Mouse (Mus musculus) activated CD4-positive, CD25-positive, alpha-beta regulatory T cell, adult 9 weeks (primary cell): ENCODE measurements around the gene Lasp1. TPM values are rescaled to one million over a fixed set of nuclear protein-coding genes. Genes with fewer than 3 reads are reported as not detected.

Source experiments
- polyA plus RNA-seq: library from polyadenylated mRNA; unstranded; fragments of 100-300 nt; shearing (Covaris generic); gene quantifications from one replicate; pipeline ENCODE4 v1.2.1, GENCODE M21; 2017

Lasp1 gene
- 256 TPM for polyA plus RNA-seq

DNA sequence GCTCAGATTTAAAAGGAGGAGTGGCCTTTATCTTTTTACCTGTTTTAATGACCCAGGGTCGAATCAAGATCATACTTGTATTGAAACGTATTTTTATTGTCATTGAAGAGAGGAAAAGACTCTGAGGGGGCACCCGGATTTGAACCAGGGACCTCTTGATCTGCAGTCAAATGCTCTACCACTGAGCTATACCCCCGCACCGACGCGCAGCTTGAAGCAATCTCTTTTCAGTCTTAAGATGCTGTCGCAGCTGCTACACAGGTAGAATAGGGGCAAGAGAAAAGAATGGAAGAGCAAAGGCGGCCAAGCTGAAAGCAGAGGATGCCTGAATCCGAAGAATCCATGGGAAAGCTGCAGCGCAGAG is at the start of gene Lasp1:
Gene Lasp1 (plus strand): TSS at position 219 of the 364 bp plus-strand sequence.

GRCm38 (mm10) chr11:97766154-97766881 is 32.5 kb upstream of the Lasp1 start, which contains the start of gene Cwc25:
Gene Cwc25 (minus strand): TSS chr11:97766556.

GRCm38 (mm10) chr11:97775808-97776496 is 22.8 kb upstream of the Lasp1 start, which contains the start of gene 1700001P01Rik:
Gene 1700001P01Rik (minus strand): TSS chr11:97775918.

GRCm38 (mm10) chr11:97781832-97782563 is 16.8 kb upstream of the Lasp1 start, which contains the start of gene Rpl23:
Gene Rpl23 (minus strand): TSS chr11:97782437.

GRCm38 (mm10) chr11:97840539-97840954 is 41.7 kb downstream of the Lasp1 start, which contains the start of gene B230217C12Rik:
Gene B230217C12Rik (plus strand): TSS chr11:97840780.

GRCm38 (mm10) chr11:97883918-97884600 is 85.3 kb downstream of the Lasp1 start, which contains the start of gene Fbxo47:
Gene Fbxo47 (minus strand): TSS chr11:97884154.

Other genes starting within 250 kb of the Lasp1 start
- gene Srcin1, start 222.8 kb upstream of the Lasp1 start, polyA plus RNA-seq: not detected
- 0.59 TPM for gene Epop, start 169.3 kb upstream of the Lasp1 start, polyA plus RNA-seq
- 13.3 TPM for gene Mllt6, start 135.6 kb upstream of the Lasp1 start, polyA plus RNA-seq
- gene Cisd3, start 113.2 kb upstream of the Lasp1 start, polyA plus RNA-seq: 75.6 TPM
- gene Pcgf2, start 98.5 kb upstream of the Lasp1 start, polyA plus RNA-seq: 1.6 TPM
- gene Psmb3, start 95.6 kb upstream of the Lasp1 start, polyA plus RNA-seq: 468 TPM
- 2.5 TPM for gene Pip4k2b, start 54.3 kb upstream of the Lasp1 start, polyA plus RNA-seq
- gene Cwc25, start 32.4 kb upstream of the Lasp1 start, polyA plus RNA-seq: 31.1 TPM
- gene 1700001P01Rik, start 23.1 kb upstream of the Lasp1 start, polyA plus RNA-seq: 0.46 TPM
- 629 TPM for gene Rpl23, start 16.6 kb upstream of the Lasp1 start, polyA plus RNA-seq
- gene B230217C12Rik, start 41.8 kb downstream of the Lasp1 start, polyA plus RNA-seq: 1.6 TPM
- gene Fbxo47, start 85.2 kb downstream of the Lasp1 start, polyA plus RNA-seq: 0.53 TPM
- 2.5 TPM for gene Plxdc1, start 187.4 kb downstream of the Lasp1 start, polyA plus RNA-seq
- 120 TPM for gene Arl5c, start 197.2 kb downstream of the Lasp1 start, polyA plus RNA-seq
- 8.4 TPM for gene Cacnb1, start 224.0 kb downstream of the Lasp1 start, polyA plus RNA-seq
- 1,794 TPM for gene Rpl19, start 227.7 kb downstream of the Lasp1 start, polyA plus RNA-seq